15 mouse cellular contexts compared by ENCODE assay signal in the genomic region with DNA sequence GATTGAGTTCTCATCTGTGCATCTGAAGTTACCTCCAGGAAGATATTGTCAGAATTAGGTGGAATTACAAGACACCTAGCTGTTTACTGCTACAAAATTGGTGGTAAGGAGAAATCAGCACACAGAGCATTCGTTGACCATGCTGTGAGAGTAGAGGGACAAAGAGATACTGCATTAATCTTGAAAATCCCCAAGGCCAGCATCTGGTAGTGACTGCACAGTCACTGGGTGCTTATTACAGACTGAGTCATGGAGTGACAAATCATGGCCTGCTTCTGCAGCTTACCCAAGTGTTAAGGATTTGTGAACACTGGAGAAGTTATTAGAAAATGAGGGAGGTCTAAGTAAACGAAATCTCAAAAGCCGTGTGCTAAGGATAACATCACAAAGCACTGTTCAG. TPM values are rescaled to one million over a fixed set of nuclear protein-coding genes. Genes with fewer than 3 reads are reported as not detected.
A peak's percentile ranks its signal among the peaks of the same experiment; 100 is the strongest.
DNase-seq lines count a peak whose midpoint lies in the region.
"Had no signal": no experiment of that assay in that cellular context is flagged by ENCODE, and none has a peak within 500 bp of the region (broad histone marks: within the 10 kb centered on the region; RNA-seq: fewer than 3 reads in every experiment).

No protein-coding gene starts in this region.

- peak; percentile 33 to 64 for DNase-seq in adrenal gland, adult (ENCODE audit: inconsistent age in 2 of 2, low spot score in 1 of 2)
- DNase-seq in adrenal gland, postnatal 10 days: no peak
- peak; percentile 8 for DNase-seq in adrenal gland, adult 8-10 months
- no peak for DNase-seq in adrenal gland, postnatal 14 days
- peak; percentile 38 for DNase-seq in brain, adult 2 months (ENCODE audit: low read depth, low spot score)
- DNase-seq: B cell, adult 2 months; cerebellum, adult 11 months; cerebellum, adult 18-20 months; cerebellum, adult 8-10 months; cerebellum, adult 9-11 months; cerebellum, postnatal 14 days; cerebellum, postnatal 36 days; embryo, embryonic 11 days had no signal

RNA-seq across cellular contexts. Expression of a gene that starts 32.6 kb away (rescaled TPM):
- 100 to 1,000 TPM; 121 to 132 TPM for total RNA-seq in adrenal gland, postnatal 10 days (2021)
- 100 to 1,000 TPM in 3 of 4 experiments, 10 to 100 TPM in 1; 97.0 to 122 (median 111) TPM for total RNA-seq in adrenal gland, adult 8-10 months (2022)
- total RNA-seq in adrenal gland, postnatal 14 days (2021): 93.5 and 125 TPM in 2 replicates

RNA-seq across cellular contexts. Expression of a gene that starts 53.0 kb away (rescaled TPM):
- 10 to 100 TPM; 36.1 to 42.8 TPM for total RNA-seq in adrenal gland, postnatal 10 days (2021)
- total RNA-seq in adrenal gland, adult 8-10 months (2022): 10 to 100 TPM; 11.6 to 59.3 (median 16.9) TPM
- total RNA-seq in adrenal gland, postnatal 14 days (2021): 35.8 and 44.3 TPM in 2 replicates
- total RNA-seq: common myeloid progenitor, adult 5-6 weeks; G1E had no signal

Comparison
In these comparisons a context has a peak if more than half of its experiments do, and no peak if none do; other contexts are left out.
1. DNase-seq: peak in adrenal gland, adult (2 of 2), adrenal gland, adult 8-10 months (single experiment) and brain, adult 2 months (single experiment); none in adrenal gland, postnatal 10 days (single experiment) and adrenal gland, postnatal 14 days (single experiment).